Mouse (Mus musculus) neural tube, embryonic 14.5 days (tissue): ENCODE measurements at regions not wholly inside any gene's neighbourhood (a gene's known extent, or its start where the extent isn't known, plus 50 kb on each side); places are given as distances from the start of the nearest gene placed in this dataset.

Source experiments
- ATAC-seq: fragments of 200-750 bp; cut with Nextera tagmentation; 2 replicates; pipeline ENCODE4 v1.8.0; 2017; ENCODE audit warnings: low read depth, mild to moderate bottlenecking, moderate TSS enrichment, moderate library complexity
- H3K27ac ChIP-seq: fragments of 300-500 bp; sonication (generic); 2 replicates; pipeline ENCODE4 v1.5.1; 2014; ENCODE audit warnings: low read depth, mild to moderate bottlenecking, control low read depth, low read length, moderate library complexity, mixed read lengths
- H3K27me3 ChIP-seq: fragments of 300-500 bp; sonication (generic); 2 replicates; pipeline ENCODE4 v1.6.1; 2014; ENCODE audit warnings: low read length; ENCODE audit not compliant: control insufficient read depth, insufficient read depth
- H3K36me3 ChIP-seq: fragments of 300-500 bp; sonication (generic); 2 replicates; pipeline ENCODE4 v1.6.1; 2014; ENCODE audit warnings: low read length, mixed read lengths; ENCODE audit not compliant: control insufficient read depth, insufficient read depth
- H3K4me1 ChIP-seq: fragments of 300-500 bp; sonication (generic); 2 replicates; pipeline ENCODE4 v1.6.1; 2014; ENCODE audit warnings: low read length; ENCODE audit not compliant: control insufficient read depth, insufficient read depth
- H3K4me2 ChIP-seq: fragments of 300-500 bp; sonication (generic); 2 replicates; pipeline ENCODE4 v1.6.1; 2014; ENCODE audit warnings: mild to moderate bottlenecking, low read depth, low read length, control low read depth
- H3K4me3 ChIP-seq: fragments of 300-500 bp; sonication (generic); 2 replicates; pipeline ENCODE4 v1.5.1; 2014; ENCODE audit warnings: low read depth, low read length, control low read depth, mixed read lengths
- H3K9ac ChIP-seq: fragments of 300-500 bp; sonication (generic); replicated peaks from 2 replicates; pipeline ENCODE4 v1.6.1; 2014; ENCODE audit warnings: low read depth, mild to moderate bottlenecking, control low read depth, low read length, mixed read lengths
- H3K9me3 ChIP-seq: fragments of 300-500 bp; sonication (generic); 2 replicates; pipeline ENCODE4 v1.6.1; 2016; ENCODE audit warnings: low read length; ENCODE audit not compliant: control insufficient read depth
- WGBS: fragments of 180-500 bp; shearing (Covaris S2); extraction: QIAGEN DNeasy Blood & Tissue Kit; methylation state at CpG from one replicate; pipeline ENCODE4 v1.1.7; 2014; 5-methylcytosine and 5-hydroxymethylcytosine counted together

- Histone ChIP-seq H3K27ac (no peak overlapping the region), H3K4me1 (peaks cover 2% of the 10 kb centered on the region; the same call in 1 of the 2 replicates), H3K36me3 (no peaks in the 10 kb centered on the region), H3K9ac (no peak overlapping the region), H3K27me3 (no peaks in the 10 kb centered on the region), H3K4me3 (no peak overlapping the region), H3K4me2 (no peak overlapping the region), H3K9me3 (no peaks in the 10 kb centered on the region)
- no peak for ATAC-seq
- WGBS: 13% methylated on average over 4 of the region's 4 CpGs
These were observed 149.4 kb upstream of the Slc24a2 start for GRCm38 (mm10) chr4:87379516-87380173.

GRCm38 (mm10) chr4:87371960-87372359, 141.7 kb upstream of the Slc24a2 start:
- no peak overlapping the region for H3K4me2 ChIP-seq
- no peak overlapping the region for H3K4me3 ChIP-seq
- no peak for ATAC-seq
- H3K27ac ChIP-seq: no peak overlapping the region
- H3K27me3 ChIP-seq: no peaks in the 10 kb centered on the region
- H3K9me3 ChIP-seq: no peaks in the 10 kb centered on the region
- no peaks in the 10 kb centered on the region for H3K36me3 ChIP-seq
- WGBS: 37% methylated on average over 7 of the region's 7 CpGs
- H3K9ac ChIP-seq: no peak overlapping the region
- peaks cover 9% of the 10 kb centered on the region; the same call in 1 of the 2 replicates for H3K4me1 ChIP-seq

GRCm38 (mm10) chr4:87369626-87370234, 139.5 kb upstream of the Slc24a2 start:
- H3K4me2 ChIP-seq: peak overlapping the region; percentile 66
- no peak overlapping the region for H3K9ac ChIP-seq
- ATAC-seq: peak; percentile 50
- H3K9me3 ChIP-seq: no peaks in the 10 kb centered on the region
- H3K27me3 ChIP-seq: no peaks in the 10 kb centered on the region
- no peaks in the 10 kb centered on the region for H3K36me3 ChIP-seq
- WGBS: 6% methylated on average over 14 of the region's 14 CpGs
- peaks cover 9% of the 10 kb centered on the region; the same call in 1 of the 2 replicates for H3K4me1 ChIP-seq
- H3K4me3 ChIP-seq: no peak overlapping the region
- no peak overlapping the region for H3K27ac ChIP-seq

GRCm38 (mm10) chr4:87368413-87369160, 138.3 kb upstream of the Slc24a2 start:
- no peaks in the 10 kb centered on the region for H3K36me3 ChIP-seq
- H3K27me3 ChIP-seq: no peaks in the 10 kb centered on the region
- H3K4me2 ChIP-seq: peak overlapping the region; percentile 66
- peak overlapping the region; percentile 33 for H3K4me3 ChIP-seq
- peak overlapping the region; percentile 67 for H3K9ac ChIP-seq
- ATAC-seq: peak; percentile 85
- peak overlapping the region; percentile 84 for H3K27ac ChIP-seq
- H3K4me1 ChIP-seq: peaks cover 9% of the 10 kb centered on the region; the same call in 1 of the 2 replicates
- no peaks in the 10 kb centered on the region for H3K9me3 ChIP-seq
- 5% methylated on average over 20 of the region's 20 CpGs for WGBS

GRCm38 (mm10) chr4:87367732-87368412, 137.6 kb upstream of the Slc24a2 start:
- Histone ChIP-seq H3K36me3 (no peaks in the 10 kb centered on the region), H3K4me3 (peak overlapping the region; percentile 33), H3K9ac (peak overlapping the region; percentile 67), H3K9me3 (no peaks in the 10 kb centered on the region), H3K4me1 (peaks cover 9% of the 10 kb centered on the region; the same call in 1 of the 2 replicates), H3K27ac (peak overlapping the region; percentile 84), H3K27me3 (no peaks in the 10 kb centered on the region), H3K4me2 (peak overlapping the region; percentile 66)
- ATAC-seq: peak; percentile 89
- WGBS: 6% methylated on average over 19 of the region's 19 CpGs

GRCm38 (mm10) chr4:87362201-87362600, 131.9 kb upstream of the Slc24a2 start:
- 9% methylated on average over 6 of the region's 6 CpGs for WGBS
- Histone ChIP-seq H3K9me3 (no peaks in the 10 kb centered on the region), H3K4me1 (no peaks in the 10 kb centered on the region)

GRCm38 (mm10) chr4:87359483-87359882, 129.2 kb upstream of the Slc24a2 start:
- Histone ChIP-seq H3K36me3 (no peaks in the 10 kb centered on the region), H3K9me3 (no peaks in the 10 kb centered on the region), H3K4me1 (no peaks in the 10 kb centered on the region), H3K27me3 (no peaks in the 10 kb centered on the region), H3K4me2 (no peak overlapping the region), H3K27ac (no peak overlapping the region), H3K4me3 (no peak overlapping the region), H3K9ac (no peak overlapping the region)
- ATAC-seq: no peak
- WGBS: 48% methylated on average over 9 of the region's 9 CpGs

More at GRCm38 (mm10) chr4:87362201-87362600, 131.9 kb upstream of the Slc24a2 start:
- Histone ChIP-seq H3K36me3 (no peaks in the 10 kb centered on the region), H3K4me2 (no peak overlapping the region), H3K9ac (no peak overlapping the region), H3K4me3 (no peak overlapping the region), H3K27me3 (no peaks in the 10 kb centered on the region), H3K27ac (no peak overlapping the region)
- ATAC-seq: peak; percentile 96

- ATAC-seq: no peak
- WGBS: 89% methylated on average over 3 of the region's 3 CpGs
These were observed 128.7 kb upstream of the Slc24a2 start for GRCm38 (mm10) chr4:87359004-87359403.

More at GRCm38 (mm10) chr4:87359004-87359403, 128.7 kb upstream of the Slc24a2 start:
- Histone ChIP-seq H3K9me3 (no peaks in the 10 kb centered on the region), H3K4me1 (no peaks in the 10 kb centered on the region), H3K4me3 (no peak overlapping the region), H3K4me2 (no peak overlapping the region), H3K9ac (no peak overlapping the region), H3K36me3 (no peaks in the 10 kb centered on the region), H3K27ac (no peak overlapping the region), H3K27me3 (no peaks in the 10 kb centered on the region)
